Mouse (Mus musculus): ENCODE data around the gene Iqgap2.

Iqgap2 gene

GRCm38 (mm10) chr13:95891491-95891925, at the start of gene Iqgap2:
Gene Iqgap2, minus strand, starts transcription at chr13:95891922.
- no peak for DNase-seq

GRCm38 (mm10) chr13:95940811-95941210, 49.1 kb upstream of the Iqgap2 start:
- DNase-seq = no peak

- DNase-seq = no peak
Observed at GRCm38 (mm10) chr13:95924201-95924621, 32.5 kb upstream of the Iqgap2 start.

- no peak for DNase-seq
Observed at GRCm38 (mm10) chr13:95922626-95923025, 30.9 kb upstream of the Iqgap2 start.

GRCm38 (mm10) chr13:95918624-95919284, 27.0 kb upstream of the Iqgap2 start:
- no peak for DNase-seq

GRCm38 (mm10) chr13:95913046-95913406, 21.3 kb upstream of the Iqgap2 start:
- no peak for DNase-seq

- DNase-seq = no peak
Observed at GRCm38 (mm10) chr13:95912157-95913045, 20.7 kb upstream of the Iqgap2 start.

GRCm38 (mm10) chr13:95910270-95910669, 18.5 kb upstream of the Iqgap2 start:
- DNase-seq = no peak

- no peak for DNase-seq
Observed at GRCm38 (mm10) chr13:95909244-95909643, 17.5 kb upstream of the Iqgap2 start.

GRCm38 (mm10) chr13:95902696-95903095, 11.0 kb upstream of the Iqgap2 start:
- DNase-seq = no peak

GRCm38 (mm10) chr13:95899885-95900650, 8.3 kb upstream of the Iqgap2 start:
- no peak for DNase-seq

- no peak for DNase-seq
Observed at GRCm38 (mm10) chr13:95896501-95896900, 4.8 kb upstream of the Iqgap2 start.

- DNase-seq = no peak
Observed at GRCm38 (mm10) chr13:95893166-95893565, 1.4 kb upstream of the Iqgap2 start.

GRCm38 (mm10) chr13:95892611-95893145, 956 bp upstream of the Iqgap2 start:
- DNase-seq = peak; percentile 14

- DNase-seq = peak; percentile 82
Observed at GRCm38 (mm10) chr13:95891926-95892610, 346 bp upstream of the Iqgap2 start.

GRCm38 (mm10) chr13:95890851-95891471, 761 bp downstream of the Iqgap2 start:
- peak; percentile 35 for DNase-seq

GRCm38 (mm10) chr13:95889981-95890545, 1.7 kb downstream of the Iqgap2 start:
- no peak for DNase-seq

- no peak for DNase-seq
Observed at GRCm38 (mm10) chr13:95889366-95889765, 2.4 kb downstream of the Iqgap2 start.

- DNase-seq = no peak
Observed at GRCm38 (mm10) chr13:95888621-95889020, 3.1 kb downstream of the Iqgap2 start.

- DNase-seq = no peak
Observed at GRCm38 (mm10) chr13:95888170-95888569, 3.6 kb downstream of the Iqgap2 start.

- DNase-seq = no peak
Observed at GRCm38 (mm10) chr13:95887375-95887774, 4.3 kb downstream of the Iqgap2 start.

GRCm38 (mm10) chr13:95884455-95884854, 7.3 kb downstream of the Iqgap2 start:
- DNase-seq = no peak
